Mouse (Mus musculus) CH12.LX (cell line): ENCODE measurements around the gene Henmt1.

Source experiments
- CHD1 ChIP-seq: IDR thresholded peaks from 2 replicates; pipeline ENCODE4 v1.6.1; 2012; ENCODE audit warnings: low read depth, low read length, improper control_type of control experiment, inconsistent platforms
- CHD2 ChIP-seq: IDR thresholded peaks from 2 replicates; pipeline ENCODE4 v1.6.1; 2011; ENCODE audit warnings: low read length, improper control_type of control experiment
- CTCF ChIP-seq, 2 experiments: IDR thresholded peaks in 1 of 2; conservative IDR thresholded peaks in 1 of 2; 2 replicates each; pipeline ENCODE4 v1.5.1; 2011 to 2012; ENCODE audit warnings: low read depth in 2 of 2, low read length in 2 of 2, improper control_type of control experiment in 1 of 2, inconsistent platforms in 1 of 2, mild to moderate bottlenecking in 1 of 2, moderate library complexity in 1 of 2
- EP300 ChIP-seq: IDR thresholded peaks from 2 replicates; pipeline ENCODE4 v1.6.1; 2011; ENCODE audit warnings: low read length, improper control_type of control experiment
- MAX ChIP-seq: IDR thresholded peaks from 2 replicates; pipeline ENCODE4 v1.6.1; 2011; ENCODE audit warnings: low read length, improper control_type of control experiment
- NELFE ChIP-seq: IDR thresholded peaks from 2 replicates; pipeline ENCODE4 v1.6.1; 2011; ENCODE audit warnings: low read depth, low read length, improper control_type of control experiment
- POLR2A ChIP-seq: IDR thresholded peaks from 2 replicates; pipeline ENCODE4 v1.6.1; 2011; ENCODE audit warnings: low read depth, mild to moderate bottlenecking, improper control_type of control experiment, low read length
- SIN3A ChIP-seq: IDR thresholded peaks from 2 replicates; pipeline ENCODE4 v1.6.1; 2012; ENCODE audit warnings: low read length, improper control_type of control experiment, inconsistent platforms
- ZMIZ1 ChIP-seq: IDR thresholded peaks from 2 replicates; pipeline ENCODE4 v1.6.1; 2012; ENCODE audit warnings: low read depth, mild to moderate bottlenecking, inconsistent platforms, low read length, improper control_type of control experiment
- ZNF384 ChIP-seq: IDR thresholded peaks from 2 replicates; pipeline ENCODE4 v1.6.1; 2012; ENCODE audit warnings: low read depth, low read length, improper control_type of control experiment, inconsistent platforms

GRCm38 (mm10) chr3:108964361-108965044, 24.8 kb downstream of the Henmt1 start:
- TF ChIP-seq ZMIZ1 (no peak), SIN3A (no peak), POLR2A (no peak), CHD1 (no peak), EP300 (no peak), NELFE (no peak), CTCF (conservative IDR thresholded peaks at IDR 0.05 in 1 of 2, IDR thresholded peaks at IDR 0.05 in 1 of 2; ENCODE audit: low read depth in 2 of 2, low read length in 2 of 2) (peak in 1 of 2 experiments; percentile 38; a peak in 3 of 4 replicates), CHD2 (no peak), ZNF384 (no peak), MAX (no peak)
